Comparison of ENCODE assay signal across 7 mouse cellular contexts in genomic region chr17:86732024-86732423, GRCm38 (mm10). TPM values are rescaled to one million over a fixed set of nuclear protein-coding genes. Genes with fewer than 3 reads are reported as not detected.
DNase-seq lines count a peak whose midpoint lies in the region.

No protein-coding gene starts in this region.

- H3K27ac ChIP-seq in limb, embryonic 10.5 days = peak overlapping the region; percentile 85

- 8% methylated on average over 11 of the region's 11 CpGs for WGBS in limb, embryonic 10.5 days

- H3K9me3 ChIP-seq in limb, embryonic 10.5 days (replicated peaks) = no peaks in the 10 kb centered on the region

- no peaks in the 10 kb centered on the region for H3K36me3 ChIP-seq in limb, embryonic 10.5 days

- intact Hi-C loops in gastrocnemius, postnatal 14 days (cut with DNase I; ENCODE audit: low total_unique reads) = no loop called here

- H3K4me3 ChIP-seq in limb, embryonic 10.5 days = peak overlapping the region; percentile 16; the same call in 1 of the 2 replicates

- H3K4me1 ChIP-seq in limb, embryonic 10.5 days = peaks cover 9% of the 10 kb centered on the region

- H3K27me3 ChIP-seq in limb, embryonic 10.5 days (ENCODE audit: low read depth, poor library complexity, severe bottlenecking) = no peaks in the 10 kb centered on the region

- peak; percentile 90 for DNase-seq in R1 (ENCODE audit: low read depth, low spot score)
- DNase-seq in cerebellum, postnatal 10 days = peak; percentile 48 to 67
- peak; percentile 75 for DNase-seq in gastrocnemius, postnatal 14 days
- DNase-seq in induced T-regulatory cell, adult 2 months (ENCODE audit: low read depth) = peak; percentile 82
- DNase-seq in limb, embryonic 10.5 days (ENCODE audit: low spot score) = peak; percentile 66
- peak; percentile 56 for DNase-seq in mesoderm, embryonic 11.5 days (ENCODE audit: low read depth, low spot score)
- DNase-seq in spleen, adult 12 weeks (ENCODE audit: low spot score) = peak; percentile 47

RNA-seq across cellular contexts. Expression of gene Epas1, which starts 21.5 kb away (rescaled TPM):
- total RNA-seq in gastrocnemius, postnatal 14 days (2021) = 100 to 1,000 TPM in 1 of 2 experiments, 10 to 100 TPM in 1; 91.8 to 114 TPM
- 2.8 and 2.9 TPM in 2 replicates for polyA plus RNA-seq in limb, embryonic 10.5 days (2016; fragmentation: Nextera tagmentation; extraction: Ambion mirVana)

Comparison
In these comparisons a context has a peak if more than half of its experiments do, and no peak if none do; other contexts are left out.
1. Peak in every context shown above with its lines: DNase-seq, H3K4me3 ChIP-seq and H3K27ac ChIP-seq.